Mouse (Mus musculus): ENCODE measurements around the gene Tmem151b.
A peak's percentile ranks its signal among the peaks of the same experiment; 100 is the strongest.

Gene Tmem151b

DNA sequence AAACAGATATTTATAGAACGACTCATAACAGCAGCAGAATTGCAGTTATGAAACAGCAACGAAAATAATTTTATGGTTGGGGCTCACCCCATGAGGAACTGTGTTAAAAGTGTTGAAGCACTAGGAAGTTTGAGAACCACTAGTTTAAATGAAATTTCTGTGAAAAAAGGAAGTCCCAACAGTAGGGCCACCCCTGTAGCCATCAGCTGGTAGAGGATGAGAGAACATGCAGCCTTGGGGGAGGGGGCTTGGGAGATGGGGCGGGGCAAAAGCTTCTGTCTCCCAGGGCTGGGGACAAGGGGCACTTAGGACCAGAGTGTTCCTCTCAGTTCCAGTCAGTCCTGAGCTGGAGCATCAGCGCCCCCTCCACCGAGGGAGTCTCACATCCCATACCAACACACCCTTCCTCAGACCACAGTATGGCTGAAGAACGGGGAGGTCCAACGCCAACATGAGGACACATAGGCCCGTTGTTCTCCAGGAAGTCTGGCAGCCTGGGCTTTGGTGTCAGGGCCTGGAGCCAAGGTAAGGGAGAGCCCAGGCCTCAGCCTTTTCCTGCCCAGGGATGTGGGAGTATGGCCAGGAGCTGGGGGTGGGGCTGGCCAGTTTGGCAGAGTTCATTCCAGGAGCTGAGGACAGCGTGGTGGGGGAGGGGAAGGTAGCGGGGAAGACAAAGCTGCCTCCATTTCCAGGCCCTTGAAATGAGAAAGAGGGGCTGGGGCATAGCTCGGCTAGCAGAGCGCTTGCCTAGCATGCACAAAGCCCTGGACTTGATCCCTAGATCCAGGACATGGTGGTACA lies 34.8 kb upstream of the Tmem151b start:
- peak; percentile 80 for DNase-seq

DNA sequence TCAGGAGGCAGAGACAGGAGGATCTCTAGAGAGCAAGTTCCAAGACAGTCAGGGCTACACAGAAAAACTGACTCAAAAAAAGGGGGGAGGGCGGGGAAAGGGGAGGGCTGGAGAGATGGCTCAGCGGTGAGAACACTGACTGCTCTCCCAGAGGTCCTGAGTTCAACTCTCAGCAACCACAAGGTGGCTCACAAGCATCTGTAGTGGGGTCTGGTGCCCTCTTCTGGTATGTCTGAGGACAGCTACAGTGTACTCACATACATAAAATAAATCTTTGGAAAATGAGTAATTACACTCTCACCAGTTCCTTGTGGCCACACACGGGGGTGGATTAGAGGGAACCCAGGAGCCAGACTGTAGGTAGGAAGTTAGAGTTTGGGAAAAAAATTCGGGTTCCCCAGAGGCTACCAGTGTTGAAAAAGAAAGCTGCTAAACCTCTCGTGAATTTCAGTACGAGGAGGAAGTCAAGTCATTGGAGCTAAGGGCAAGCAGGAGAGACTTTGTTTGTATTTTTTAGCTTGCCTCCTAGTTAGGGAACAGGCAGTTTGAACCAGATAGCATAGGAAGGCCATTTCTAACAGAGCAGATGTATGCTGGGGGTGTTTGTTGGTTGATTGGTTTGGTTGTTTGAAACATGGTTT lies 33.4 kb upstream of the Tmem151b start:
- no peak for DNase-seq

DNA sequence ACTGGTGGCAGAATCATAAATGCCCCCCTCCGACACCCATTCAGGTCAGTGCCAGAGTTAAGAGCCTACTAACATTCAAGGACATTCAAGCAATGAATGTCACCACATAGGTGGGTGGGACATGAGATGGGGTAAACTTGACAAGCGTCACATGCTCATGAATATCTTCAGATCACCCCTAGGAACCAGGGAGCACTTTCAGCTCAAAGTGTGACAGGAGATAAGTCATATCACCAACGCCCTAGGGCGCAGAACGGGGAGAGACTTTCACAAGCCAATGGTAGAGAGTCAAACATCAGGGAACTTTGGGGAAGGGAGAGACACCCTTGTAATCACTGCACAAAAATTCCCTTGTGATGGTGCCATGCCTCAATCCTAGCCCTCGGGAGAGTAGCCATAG lies 32.7 kb upstream of the Tmem151b start:
- DNase-seq, result no peak

- peak; percentile 86 for DNase-seq
These were observed 32.1 kb upstream of the Tmem151b start for GRCm38 (mm10) chr17:45581567-45581983.

DNA sequence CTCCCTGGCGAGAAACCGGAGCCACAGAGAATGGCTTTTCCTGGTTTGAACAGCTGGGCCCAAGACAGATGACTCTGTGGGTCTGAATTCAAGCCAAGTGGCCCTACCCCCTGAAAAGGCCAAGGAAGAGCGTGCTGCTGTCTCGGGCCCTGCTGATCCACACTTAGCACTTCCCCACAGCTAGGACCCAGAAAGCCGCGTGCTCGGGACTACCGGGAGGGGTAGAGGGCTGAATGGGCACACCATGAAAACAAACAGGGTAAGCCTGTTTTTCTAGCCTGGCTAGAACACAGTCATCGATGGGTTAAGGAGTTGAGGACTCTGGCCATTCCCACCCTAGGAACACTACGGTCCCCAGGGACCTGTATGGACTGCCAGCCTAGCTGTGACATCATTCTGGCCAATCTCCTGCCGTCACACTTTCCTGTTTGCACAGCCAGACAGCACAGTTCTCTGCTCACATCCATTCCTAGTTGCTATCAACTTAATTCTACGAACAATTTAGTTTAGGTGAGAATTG lies 31.5 kb upstream of the Tmem151b start:
- no peak for DNase-seq

GRCm38 (mm10) chr17:45579554-45579953 lies 30.1 kb upstream of the Tmem151b start:
- no peak for DNase-seq

DNA sequence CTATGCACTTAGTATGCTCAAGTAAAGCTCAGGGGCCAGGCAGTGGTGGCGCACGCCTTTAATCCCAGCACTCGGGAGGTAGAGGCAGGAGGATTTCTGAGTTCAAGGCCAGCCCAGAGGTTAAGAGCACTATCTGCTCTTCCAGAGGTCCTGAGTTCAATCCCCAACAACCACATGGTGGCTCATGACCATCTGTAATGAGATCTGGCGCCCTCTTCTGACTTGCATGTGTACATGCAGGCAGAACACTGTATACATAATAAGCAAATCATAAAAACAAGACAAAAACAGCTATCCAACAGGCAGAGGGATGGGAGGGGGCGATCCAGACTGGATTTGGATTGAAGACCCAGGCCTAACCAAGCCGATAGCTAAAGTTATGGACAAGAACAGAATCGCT lies 29.4 kb upstream of the Tmem151b start:
- DNase-seq, result no peak

GRCm38 (mm10) chr17:45578242-45578641 lies 28.8 kb upstream of the Tmem151b start:
- DNase-seq, result no peak

- DNase-seq, result peak; percentile 63
These were observed 25.8 kb upstream of the Tmem151b start for GRCm38 (mm10) chr17:45575123-45575897.

- DNase-seq, result peak; percentile 91
These were observed 24.8 kb upstream of the Tmem151b start for GRCm38 (mm10) chr17:45574129-45574761.

DNA sequence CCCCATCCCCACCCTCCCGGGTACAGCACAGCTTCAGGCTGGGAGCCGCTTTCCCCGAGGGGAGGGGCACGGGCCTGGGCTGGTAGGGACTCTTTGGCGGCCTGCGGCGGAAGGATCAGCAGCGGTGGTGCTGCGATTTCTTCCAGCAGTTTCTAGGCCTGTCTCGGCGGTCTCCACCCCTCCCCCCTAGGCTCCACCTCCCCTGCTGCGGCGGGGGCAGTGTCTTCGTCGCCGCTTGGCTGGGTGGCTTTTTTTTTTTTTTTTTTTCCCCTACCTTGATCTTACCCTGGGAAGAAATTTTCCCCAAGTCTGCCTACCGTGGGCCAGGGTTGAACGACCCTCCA lies 24.3 kb upstream of the Tmem151b start:
- peak; percentile 97 for DNase-seq

- peak; percentile 99 for DNase-seq
These were observed 23.8 kb upstream of the Tmem151b start, which contains the start of gene Hsp90ab1 for GRCm38 (mm10) chr17:45573087-45573779. TSS of gene Hsp90ab1 (minus strand) at chr17:45573271.

- DNase-seq, result peak; percentile 79
These were observed 22.9 kb upstream of the Tmem151b start for GRCm38 (mm10) chr17:45572103-45573086.

DNA sequence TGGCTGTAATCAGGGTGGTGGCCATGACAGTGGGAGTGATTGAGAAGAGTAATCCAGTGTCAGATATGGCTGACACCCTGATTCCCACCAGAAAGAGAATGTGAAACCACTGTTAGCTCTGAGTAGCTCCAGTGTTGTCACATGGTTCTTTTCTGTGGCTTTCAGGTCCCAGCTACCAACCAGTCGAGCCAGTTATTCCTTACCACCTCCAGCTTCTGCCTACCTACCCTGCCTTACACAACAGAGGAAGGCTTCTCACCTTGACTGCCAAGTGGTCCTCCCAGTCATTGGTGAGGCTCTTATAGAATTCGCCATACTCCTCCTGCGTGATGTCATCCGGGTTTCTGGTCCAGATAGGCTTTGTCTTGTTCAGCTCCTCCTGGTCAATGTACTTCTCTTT lies 20.5 kb upstream of the Tmem151b start:
- no peak for DNase-seq

DNA sequence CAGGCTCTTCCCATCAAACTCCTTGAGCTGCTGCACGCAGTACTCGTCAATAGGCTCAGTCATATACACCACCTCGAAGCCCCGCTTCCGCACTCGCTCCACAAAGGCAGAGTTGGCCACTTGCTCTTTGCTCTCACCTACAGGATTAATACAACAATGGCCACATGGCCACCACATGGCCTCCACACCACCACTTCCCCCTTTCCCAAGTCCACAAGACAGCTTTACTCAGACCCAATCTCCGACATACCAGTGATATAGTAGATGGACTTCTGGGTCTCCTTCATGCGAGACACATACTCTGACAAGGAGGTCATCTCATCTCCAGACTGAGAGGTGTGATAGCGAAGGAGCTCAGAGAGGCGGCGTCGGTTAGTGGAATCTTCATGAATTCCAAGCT lies 19.5 kb upstream of the Tmem151b start:
- DNase-seq, result no peak

GRCm38 (mm10) chr17:45567162-45567601 lies 17.7 kb upstream of the Tmem151b start:
- DNase-seq, result no peak

DNA sequence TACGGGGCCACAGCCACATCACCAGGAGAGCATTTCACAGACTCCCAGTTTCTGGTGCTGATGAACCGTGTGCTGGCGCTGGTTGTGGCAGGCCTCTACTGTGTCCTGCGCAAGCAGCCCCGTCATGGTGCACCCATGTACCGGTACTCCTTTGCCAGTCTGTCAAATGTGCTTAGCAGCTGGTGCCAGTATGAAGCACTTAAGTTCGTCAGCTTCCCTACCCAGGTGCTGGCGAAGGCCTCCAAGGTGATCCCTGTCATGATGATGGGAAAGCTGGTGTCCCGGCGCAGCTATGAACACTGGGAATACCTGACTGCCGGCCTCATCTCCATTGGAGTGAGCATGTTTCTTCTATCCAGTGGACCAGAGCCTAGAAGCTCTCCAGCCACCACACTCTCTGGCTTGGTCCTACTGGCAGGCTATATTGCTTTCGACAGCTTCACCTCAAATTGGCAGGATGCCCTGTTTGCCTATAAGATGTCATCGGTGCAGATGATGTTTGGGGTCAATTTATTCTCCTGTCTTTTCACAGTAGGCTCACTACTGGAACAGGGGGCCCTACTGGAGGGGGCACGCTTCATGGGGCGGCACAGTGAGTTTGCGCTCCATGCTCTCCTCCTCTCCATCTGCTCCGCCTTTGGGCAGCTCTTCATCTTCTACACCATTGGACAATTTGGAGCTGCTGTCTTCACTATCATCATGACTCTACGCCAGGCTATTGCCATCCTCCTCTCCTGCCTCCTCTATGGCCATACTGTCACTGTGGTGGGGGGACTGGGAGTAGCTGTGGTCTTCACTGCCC lies 17.1 kb upstream of the Tmem151b start:
- no peak for DNase-seq

GRCm38 (mm10) chr17:45566031-45566359 lies 16.5 kb upstream of the Tmem151b start:
- no peak for DNase-seq

DNA sequence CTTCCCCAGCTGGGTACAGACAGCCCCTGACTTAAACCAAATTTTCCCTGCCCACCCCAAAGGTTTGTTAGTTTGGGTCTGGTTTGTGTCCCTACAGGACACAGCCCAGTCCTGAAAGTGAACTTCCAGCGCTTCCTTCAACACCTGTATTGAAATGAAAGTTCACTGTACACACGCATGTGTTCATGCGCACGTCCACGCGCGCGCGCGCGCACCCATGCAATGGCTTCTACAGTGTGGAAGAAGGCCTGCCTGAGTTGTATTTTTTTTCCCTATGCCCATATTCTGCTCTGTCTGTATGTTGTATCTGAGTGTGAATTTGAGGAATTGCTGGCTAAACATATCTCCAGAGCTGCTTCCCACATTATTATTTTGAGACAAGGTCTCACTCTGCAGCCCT lies 15.6 kb upstream of the Tmem151b start:
- no peak for DNase-seq

DNA sequence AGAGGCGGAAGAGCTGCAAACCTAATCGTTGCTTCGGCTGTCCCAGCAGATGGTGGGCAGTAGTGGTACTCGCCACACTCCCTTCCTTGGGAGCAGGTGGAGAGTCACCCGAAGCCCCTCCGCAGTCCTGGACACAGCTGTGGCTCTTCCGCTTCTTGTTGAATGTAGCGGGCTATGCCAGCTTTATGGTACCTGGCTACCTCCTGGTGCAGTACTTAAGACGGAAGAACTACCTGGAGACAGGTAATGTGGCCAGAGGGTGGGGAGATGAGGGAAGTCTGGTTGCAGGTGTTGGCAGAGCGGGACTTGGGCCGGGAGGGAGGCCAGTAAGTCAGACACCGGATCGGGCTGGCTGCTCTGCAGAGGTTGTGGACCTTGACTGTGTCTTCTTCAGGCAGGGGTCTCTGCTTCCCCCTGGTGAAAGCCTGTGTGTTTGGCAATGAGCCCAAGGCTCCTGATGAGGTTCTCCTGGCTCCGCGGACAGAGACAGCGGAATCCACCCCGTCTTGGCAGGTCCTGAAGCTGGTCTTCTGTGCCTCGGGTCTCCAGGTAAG lies 15.1 kb upstream of the Tmem151b start:
- peak; percentile 62 for DNase-seq
